Mouse (Mus musculus): ENCODE data around the gene Ntsr1. TPM values are rescaled to one million over a fixed set of nuclear protein-coding genes. Genes with fewer than 3 reads are reported as not detected.

Ntsr1 gene
- polyA plus RNA-seq, 1 experiment from 2014 or later: 1.9 TPM

DNA sequence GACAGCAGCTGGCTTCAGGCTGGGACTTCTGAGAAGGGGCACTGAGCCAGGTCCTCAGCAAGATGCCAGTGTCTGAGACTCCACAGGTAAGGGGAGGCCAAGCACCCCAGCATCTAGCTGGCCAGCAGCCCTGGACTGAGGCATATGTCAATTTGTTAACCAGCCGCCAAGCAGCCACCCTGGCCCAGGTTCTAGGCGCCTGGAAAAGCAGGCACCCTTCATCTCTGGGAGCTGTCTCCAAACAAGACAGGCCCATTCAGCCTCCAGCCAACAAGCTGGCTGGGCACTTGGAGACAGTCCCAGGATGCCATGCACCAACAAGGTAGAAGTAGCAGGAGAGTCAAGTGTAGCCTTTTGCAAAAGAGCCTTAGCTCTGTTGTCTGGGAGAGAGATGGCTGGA lies 43.9 kb downstream of the Ntsr1 start:
- no peak for ATAC-seq
- H3K9ac ChIP-seq (ENCODE audit: low read depth, low read length): no peak overlapping the region
- H3K4me3 ChIP-seq (ENCODE audit: low read length): no peak overlapping the region
- 70% methylated on average over 2 of the region's 2 CpGs for WGBS
- H3K9me3 ChIP-seq (ENCODE audit: control insufficient read depth, low read length): no peaks in the 10 kb centered on the region
- H3K27ac ChIP-seq (ENCODE audit: low read length): no peak overlapping the region
- 0 out of 2 replicates have a peak, but pooled peaks cover 4% of the 10 kb centered on the region for H3K4me1 ChIP-seq (ENCODE audit: control insufficient read depth, insufficient read depth, low read length)
- H3K27me3 ChIP-seq (replicated peaks; ENCODE audit: control insufficient read depth, insufficient read depth, low read length): no peaks in the 10 kb centered on the region
- H3K4me2 ChIP-seq (ENCODE audit: low read depth, low read length): no peak overlapping the region
- H3K36me3 ChIP-seq (ENCODE audit: control insufficient read depth, insufficient read depth, low read length): no peaks in the 10 kb centered on the region

DNA sequence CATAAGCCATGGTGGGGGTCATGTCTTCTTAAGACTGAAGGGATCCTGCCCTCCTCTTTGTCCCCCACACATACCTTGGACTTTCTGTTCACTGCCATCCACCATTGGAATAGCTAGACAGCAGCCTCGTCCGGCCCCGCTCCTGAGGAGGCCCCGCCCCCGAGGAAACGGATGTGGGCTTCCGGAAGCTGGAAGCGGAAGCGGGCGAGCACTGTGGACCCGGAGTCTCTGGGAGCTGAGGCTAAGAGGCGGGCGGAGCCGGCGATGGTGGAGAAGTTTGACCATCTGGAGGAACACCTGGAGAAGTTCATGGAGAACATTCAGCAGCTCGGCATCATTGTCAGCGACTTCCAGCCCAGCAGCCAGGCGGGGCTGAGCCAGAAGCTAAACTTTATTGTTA lies 45.3 kb downstream of the Ntsr1 start:
- H3K9me3 ChIP-seq (ENCODE audit: control insufficient read depth, low read length): no peaks in the 10 kb centered on the region
- H3K4me3 ChIP-seq (ENCODE audit: low read length): no peak overlapping the region
- H3K27me3 ChIP-seq (replicated peaks; ENCODE audit: control insufficient read depth, insufficient read depth, low read length): no peaks in the 10 kb centered on the region
- H3K9ac ChIP-seq (ENCODE audit: low read depth, low read length): no peak overlapping the region
- H3K4me1 ChIP-seq (ENCODE audit: control insufficient read depth, insufficient read depth, low read length): 0 out of 2 replicates have a peak, but pooled peaks cover 4% of the 10 kb centered on the region
- H3K36me3 ChIP-seq (ENCODE audit: control insufficient read depth, insufficient read depth, low read length): no peaks in the 10 kb centered on the region
- H3K4me2 ChIP-seq (ENCODE audit: low read depth, low read length): no peak overlapping the region
- no peak overlapping the region for H3K27ac ChIP-seq (ENCODE audit: low read length)
- WGBS: 82% methylated on average over 18 of the region's 18 CpGs
- ATAC-seq: no peak

GRCm38 (mm10) chr2:180547384-180548106 lies 47.8 kb downstream of the Ntsr1 start:
- H3K4me3 ChIP-seq (ENCODE audit: low read length): no peak overlapping the region
- no peaks in the 10 kb centered on the region for H3K36me3 ChIP-seq (ENCODE audit: control insufficient read depth, insufficient read depth, low read length)
- ATAC-seq: no peak
- no peak overlapping the region for H3K27ac ChIP-seq (ENCODE audit: low read length)
- H3K9me3 ChIP-seq (ENCODE audit: control insufficient read depth, low read length): no peaks in the 10 kb centered on the region
- H3K4me1 ChIP-seq (ENCODE audit: control insufficient read depth, insufficient read depth, low read length): 0 out of 2 replicates have a peak, but pooled peaks cover 4% of the 10 kb centered on the region
- 15% methylated on average over 8 of the region's 8 CpGs for WGBS
- 0 out of 2 replicates have a peak, but pooled peaks cover 3% of the 10 kb centered on the region for H3K27me3 ChIP-seq (replicated peaks; ENCODE audit: control insufficient read depth, insufficient read depth, low read length)
- no peak overlapping the region for H3K4me2 ChIP-seq (ENCODE audit: low read depth, low read length)
- H3K9ac ChIP-seq (ENCODE audit: low read depth, low read length): no peak overlapping the region

DNA sequence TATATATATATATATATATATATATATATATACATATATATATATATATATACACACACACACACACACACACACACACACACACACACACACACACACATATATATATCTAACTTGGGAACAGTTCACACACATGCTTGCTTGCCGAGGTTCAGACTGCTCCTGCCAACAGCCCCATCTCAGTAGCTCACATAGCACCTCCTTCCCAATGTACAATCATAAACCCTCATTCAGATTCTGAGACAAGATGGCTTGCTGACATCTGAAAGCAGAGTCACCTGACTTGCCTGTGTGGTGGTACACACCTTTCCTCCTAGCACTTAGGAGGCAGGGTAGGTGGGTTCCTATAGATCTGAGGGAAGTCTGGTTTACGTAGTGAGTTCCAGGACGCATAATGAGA lies 52.6 kb downstream of the Ntsr1 start:
- Histone ChIP-seq H3K4me2 (ENCODE audit: low read depth, low read length) (no peak overlapping the region), H3K4me3 (ENCODE audit: low read length) (no peak overlapping the region), H3K27ac (ENCODE audit: low read length) (no peak overlapping the region), H3K36me3 (ENCODE audit: control insufficient read depth, insufficient read depth, low read length) (no peaks in the 10 kb centered on the region), H3K9ac (ENCODE audit: low read depth, low read length) (no peak overlapping the region), H3K27me3 (replicated peaks; ENCODE audit: control insufficient read depth, insufficient read depth, low read length) (0 out of 2 replicates have a peak, but pooled peaks cover 3% of the 10 kb centered on the region), H3K9me3 (ENCODE audit: control insufficient read depth, low read length) (no peaks in the 10 kb centered on the region), H3K4me1 (ENCODE audit: control insufficient read depth, insufficient read depth, low read length) (0 out of 2 replicates have a peak, but pooled peaks cover 4% of the 10 kb centered on the region)
- ATAC-seq: no peak
- WGBS: 66% methylated on average over 3 of the region's 3 CpGs

DNA sequence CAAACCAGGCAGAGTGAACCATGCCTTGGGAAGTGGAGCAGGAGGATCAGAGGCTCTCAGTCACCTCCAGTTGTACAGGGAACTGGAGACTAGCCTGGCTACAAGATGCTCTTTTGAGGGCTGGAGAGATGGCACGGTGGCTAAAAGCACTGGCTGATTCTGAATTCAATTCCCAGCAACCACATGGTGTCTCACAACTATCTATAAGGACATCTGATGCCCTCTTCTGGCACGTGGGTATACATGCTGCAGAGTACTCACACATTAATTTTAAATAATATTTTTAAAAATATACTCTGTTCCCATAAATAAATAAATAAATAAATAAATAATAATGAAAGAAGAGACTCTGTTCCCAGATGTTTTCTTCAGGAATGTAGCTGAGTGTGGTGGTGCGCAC lies 55.4 kb downstream of the Ntsr1 start:
- H3K27ac ChIP-seq (ENCODE audit: low read length): no peak overlapping the region
- H3K9ac ChIP-seq (ENCODE audit: low read depth, low read length): no peak overlapping the region
- no peak overlapping the region for H3K4me2 ChIP-seq (ENCODE audit: low read depth, low read length)
- 0 out of 2 replicates have a peak, but pooled peaks cover 3% of the 10 kb centered on the region for H3K27me3 ChIP-seq (replicated peaks; ENCODE audit: control insufficient read depth, insufficient read depth, low read length)
- no peaks in the 10 kb centered on the region for H3K9me3 ChIP-seq (ENCODE audit: control insufficient read depth, low read length)
- H3K36me3 ChIP-seq (ENCODE audit: control insufficient read depth, insufficient read depth, low read length): no peaks in the 10 kb centered on the region
- no peaks in the 10 kb centered on the region for H3K4me1 ChIP-seq (ENCODE audit: control insufficient read depth, insufficient read depth, low read length)
- 56% methylated on average over 3 of the region's 3 CpGs for WGBS
- no peak for ATAC-seq
- no peak overlapping the region for H3K4me3 ChIP-seq (ENCODE audit: low read length)

- Histone ChIP-seq H3K4me2 (ENCODE audit: low read depth, low read length) (no peak overlapping the region), H3K9me3 (ENCODE audit: control insufficient read depth, low read length) (no peaks in the 10 kb centered on the region), H3K36me3 (ENCODE audit: control insufficient read depth, insufficient read depth, low read length) (no peaks in the 10 kb centered on the region), H3K27me3 (replicated peaks; ENCODE audit: control insufficient read depth, insufficient read depth, low read length) (no peaks in the 10 kb centered on the region), H3K27ac (ENCODE audit: low read length) (no peak overlapping the region), H3K4me3 (ENCODE audit: low read length) (no peak overlapping the region), H3K4me1 (ENCODE audit: control insufficient read depth, insufficient read depth, low read length) (no peaks in the 10 kb centered on the region), H3K9ac (ENCODE audit: low read depth, low read length) (no peak overlapping the region)
- ATAC-seq: no peak
- 59% methylated on average over 3 of the region's 3 CpGs for WGBS
Measured at GRCm38 (mm10) chr2:180556470-180556869, 56.7 kb downstream of the Ntsr1 start.

DNA sequence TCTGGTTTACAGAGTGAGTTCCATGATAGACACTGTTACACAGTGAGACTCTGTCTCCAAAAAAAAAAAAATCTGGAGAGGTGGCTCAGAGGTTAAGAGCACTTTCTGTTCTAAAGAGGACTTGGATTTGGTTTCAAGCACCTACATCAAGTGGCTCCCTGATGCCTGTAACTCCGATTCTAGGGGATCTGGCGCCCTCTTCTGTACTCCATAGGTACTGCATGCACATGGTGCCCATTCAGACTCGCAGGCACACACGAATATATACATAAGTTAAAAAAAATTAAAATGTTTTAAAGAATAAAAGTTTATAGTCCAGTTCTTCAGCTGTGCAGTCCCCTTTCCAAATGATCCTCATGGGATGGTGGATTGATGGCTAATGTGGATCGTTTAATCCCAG lies 60.5 kb downstream of the Ntsr1 start:
- Histone ChIP-seq H3K4me2 (ENCODE audit: low read depth, low read length) (no peak overlapping the region), H3K36me3 (ENCODE audit: control insufficient read depth, insufficient read depth, low read length) (no peaks in the 10 kb centered on the region), H3K4me1 (ENCODE audit: control insufficient read depth, insufficient read depth, low read length) (no peaks in the 10 kb centered on the region), H3K4me3 (ENCODE audit: low read length) (no peak overlapping the region), H3K27me3 (replicated peaks; ENCODE audit: control insufficient read depth, insufficient read depth, low read length) (peaks cover 3% of the 10 kb centered on the region; the same call in 1 of the 2 replicates), H3K9ac (ENCODE audit: low read depth, low read length) (no peak overlapping the region), H3K9me3 (ENCODE audit: control insufficient read depth, low read length) (no peaks in the 10 kb centered on the region), H3K27ac (ENCODE audit: low read length) (no peak overlapping the region)
- 58% methylated on average over 5 of the region's 5 CpGs for WGBS
- no peak for ATAC-seq

DNA sequence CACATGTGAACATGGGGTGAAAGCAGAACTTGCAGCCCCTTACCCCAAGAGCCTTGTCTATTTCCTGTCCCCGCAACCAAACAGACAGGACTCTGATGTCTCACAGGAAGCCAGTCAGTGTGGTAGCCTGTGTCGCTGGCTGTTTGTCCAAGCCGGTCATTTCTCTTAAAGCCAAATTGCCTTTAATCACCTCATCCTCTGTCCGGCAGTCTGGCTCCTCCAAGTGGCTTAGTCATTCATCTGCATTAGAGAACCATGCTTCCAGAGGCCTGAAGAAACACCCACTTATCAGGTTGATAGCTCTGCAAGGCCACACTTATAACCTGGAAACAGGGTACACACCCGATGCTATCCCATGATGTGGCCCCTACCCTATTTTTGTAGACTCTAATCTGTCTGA lies 62.4 kb downstream of the Ntsr1 start:
- Histone ChIP-seq H3K36me3 (ENCODE audit: control insufficient read depth, insufficient read depth, low read length) (no peaks in the 10 kb centered on the region), H3K4me3 (ENCODE audit: low read length) (no peak overlapping the region), H3K27ac (ENCODE audit: low read length) (no peak overlapping the region), H3K27me3 (replicated peaks; ENCODE audit: control insufficient read depth, insufficient read depth, low read length) (peaks cover 3% of the 10 kb centered on the region; the same call in 1 of the 2 replicates), H3K4me1 (ENCODE audit: control insufficient read depth, insufficient read depth, low read length) (no peaks in the 10 kb centered on the region), H3K4me2 (ENCODE audit: low read depth, low read length) (no peak overlapping the region), H3K9me3 (ENCODE audit: control insufficient read depth, low read length) (no peaks in the 10 kb centered on the region), H3K9ac (ENCODE audit: low read depth, low read length) (no peak overlapping the region)
- ATAC-seq: no peak
- WGBS: 42% methylated on average over 5 of the region's 5 CpGs

- 65% methylated on average over 6 of the region's 6 CpGs for WGBS
- Histone ChIP-seq H3K4me1 (ENCODE audit: control insufficient read depth, insufficient read depth, low read length) (no peaks in the 10 kb centered on the region), H3K27me3 (replicated peaks; ENCODE audit: control insufficient read depth, insufficient read depth, low read length) (peaks cover 3% of the 10 kb centered on the region; the same call in 1 of the 2 replicates), H3K9ac (ENCODE audit: low read depth, low read length) (no peak overlapping the region), H3K36me3 (ENCODE audit: control insufficient read depth, insufficient read depth, low read length) (no peaks in the 10 kb centered on the region), H3K9me3 (ENCODE audit: control insufficient read depth, low read length) (no peaks in the 10 kb centered on the region), H3K4me2 (ENCODE audit: low read depth, low read length) (no peak overlapping the region), H3K4me3 (ENCODE audit: low read length) (no peak overlapping the region), H3K27ac (ENCODE audit: low read length) (no peak overlapping the region)
- ATAC-seq: no peak
Measured at GRCm38 (mm10) chr2:180563296-180563695, 63.5 kb downstream of the Ntsr1 start.
